Comparison of ENCODE assay signal across 8 mouse cellular contexts in the genomic region with DNA sequence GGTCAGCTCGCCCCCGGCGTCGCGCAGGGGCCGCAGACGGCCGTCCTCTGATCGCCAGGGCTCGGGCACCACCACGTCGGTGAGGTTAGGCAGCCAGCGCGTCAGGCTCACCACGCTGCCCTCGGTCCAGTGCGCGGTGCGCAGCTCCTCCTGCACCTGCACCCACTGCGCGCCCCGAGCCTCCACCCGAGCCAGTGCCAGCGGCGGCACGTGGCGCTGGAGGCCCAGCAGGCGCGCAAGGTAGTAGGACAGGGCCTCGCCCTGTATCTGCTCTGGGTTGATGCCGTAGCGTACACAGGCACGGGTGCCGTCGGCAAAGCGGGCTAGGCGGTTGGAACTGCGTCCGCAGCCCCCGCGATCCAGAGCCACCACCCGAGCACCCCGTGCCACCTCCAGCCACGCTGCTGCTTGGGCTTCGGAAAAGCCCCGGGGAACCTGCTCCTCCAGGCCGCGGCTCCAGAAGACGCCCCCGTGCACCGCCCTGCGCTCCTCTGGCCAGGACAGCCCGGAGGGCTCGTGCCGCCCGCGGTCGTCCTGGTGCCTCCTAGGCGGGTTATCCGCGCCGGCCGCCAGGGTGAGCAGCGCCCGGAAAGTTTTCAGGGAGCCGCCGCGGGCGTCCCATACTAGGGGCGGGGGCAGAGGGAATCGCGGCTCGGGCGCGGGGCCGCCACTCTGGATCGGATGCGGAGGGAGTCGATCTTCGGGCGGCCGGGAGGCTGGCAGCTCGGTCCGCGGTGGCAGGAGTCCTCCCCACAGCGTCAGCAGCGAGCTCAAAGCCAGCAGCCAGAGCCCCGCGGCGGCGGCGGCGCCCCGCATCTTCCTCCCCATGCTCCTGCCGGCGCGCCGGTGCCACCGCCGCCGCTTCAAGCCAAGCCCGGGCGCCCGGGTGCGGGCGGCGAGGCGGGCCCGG. TPM values are rescaled to one million over a fixed set of nuclear protein-coding genes. Genes with fewer than 3 reads are reported as not detected.
DNase-seq lines count a peak whose midpoint lies in the region; ATAC-seq and TF ChIP-seq lines count a peak whose summit lies in the region.

No protein-coding gene starts in this region.

- in situ Hi-C loops in ES-E14 (cut with MboI; ENCODE audit: low sequenced_read_pairs in 2 of 2, unreplicated experiment in 2 of 2): loop anchor here (10.0 to 25.0 kb wide), 3 partner anchors 539 to 739 kb away; no protein-coding TSS in a partner anchor

- under 1% methylated on average over 95 of the region's 109 CpGs for WGBS in forebrain, embryonic 14.5 days
- WGBS in lung, embryonic 16.5 days: under 1% methylated on average over 88 of the region's 109 CpGs

- H3K4me2 ChIP-seq in forebrain, embryonic 14.5 days (ENCODE audit: low read length): peak overlapping the region; percentile 78
- H3K4me2 ChIP-seq in lung, embryonic 16.5 days (ENCODE audit: low read depth, low read length): peak overlapping the region; percentile 99

- H3K9ac ChIP-seq in ES-E14 (ENCODE audit: insufficient read depth, low read depth, low read length, poor library complexity, severe bottlenecking): peak overlapping the region; percentile 92
- H3K9ac ChIP-seq in forebrain, embryonic 14.5 days (ENCODE audit: low read length): peak overlapping the region; percentile 95
- peak overlapping the region; percentile 72 for H3K9ac ChIP-seq in lung, embryonic 16.5 days (ENCODE audit: low read length)

- peak; percentile 63 for TF ChIP-seq CTCF in layer of hippocampus, adult 2 months (conservative IDR thresholded peaks at IDR 0.05)

- ATAC-seq in cerebellum, adult (ENCODE audit: insufficient number of reproducible peaks, low FRiP score, low TSS enrichment): peak; percentile 38
- ATAC-seq in forebrain, embryonic 14.5 days: peak; percentile 62
- peak; percentile 53 for ATAC-seq in lung, embryonic 16.5 days (ENCODE audit: low read depth)

- intact Hi-C loops in heart, postnatal 14 days (cut with DNase I): loop anchor here (5.0 to 10.0 kb wide), 5 partner anchors 49 to 756 kb away; a partner anchor contains a TSS

- DNase-seq in ES-E14 (ENCODE audit: low read depth, low spot score): peak; percentile 38
- peak; percentile 54 for DNase-seq in forebrain, embryonic 14.5 days (ENCODE audit: low spot score)
- DNase-seq in heart, postnatal 14 days: peak; percentile 36 to 43
- peak; percentile 25 to 34 for DNase-seq in layer of hippocampus, adult 2 months (ENCODE audit: low spot score in 2 of 2)
- peak; percentile 31 to 50 for DNase-seq in right cerebral cortex, adult 2 months (ENCODE audit: low spot score in 2 of 2)
- DNase-seq in urinary bladder, postnatal 14 days (ENCODE audit: low spot score): peak; percentile 45

- peak overlapping the region; percentile 79 to 91 for H3K4me3 ChIP-seq in ES-E14 (ENCODE audit: insufficient read depth in 1 of 2, low read depth in 1 of 2, low read length in 2 of 2, poor library complexity in 1 of 2, severe bottlenecking in 1 of 2)
- peak overlapping the region; percentile 86 for H3K4me3 ChIP-seq in forebrain, embryonic 14.5 days (ENCODE audit: low read depth, low read length)
- H3K4me3 ChIP-seq in layer of hippocampus, adult 2 months: peak overlapping the region; percentile 87
- H3K4me3 ChIP-seq in lung, embryonic 16.5 days (ENCODE audit: low read length): peak overlapping the region; percentile 69

- no peaks in the 10 kb centered on the region for H3K9me3 ChIP-seq in ES-E14 (ENCODE audit: control insufficient read depth, insufficient read depth, low read depth, low read length)
- no peaks in the 10 kb centered on the region for H3K9me3 ChIP-seq in forebrain, embryonic 14.5 days (replicated peaks; ENCODE audit: control insufficient read depth, low read length)
- no peaks in the 10 kb centered on the region for H3K9me3 ChIP-seq in lung, embryonic 16.5 days (ENCODE audit: control insufficient read depth, low read length)

- H3K36me3 ChIP-seq in ES-E14 (ENCODE audit: control insufficient read depth, insufficient read depth, low read length, poor library complexity, severe bottlenecking): no peaks in the 10 kb centered on the region
- no peaks in the 10 kb centered on the region for H3K36me3 ChIP-seq in forebrain, embryonic 14.5 days (ENCODE audit: control insufficient read depth, insufficient read depth, low read length)
- H3K36me3 ChIP-seq in lung, embryonic 16.5 days (ENCODE audit: control insufficient read depth, insufficient read depth, low read length): no peaks in the 10 kb centered on the region

- H3K27me3 ChIP-seq in forebrain, embryonic 14.5 days (replicated peaks; ENCODE audit: control insufficient read depth, insufficient read depth, low read length): no peaks in the 10 kb centered on the region
- H3K27me3 ChIP-seq in lung, embryonic 16.5 days (ENCODE audit: control insufficient read depth, insufficient read depth, low read depth, low read length): no peaks in the 10 kb centered on the region; the same call in 1 of the 2 replicates

- no peak overlapping the region; the same call in 1 of the 2 replicates for H3K27ac ChIP-seq in ES-E14 (ENCODE audit: insufficient read depth, low read depth, low read length, poor library complexity, severe bottlenecking)
- peak overlapping the region; percentile 96 for H3K27ac ChIP-seq in forebrain, embryonic 14.5 days (ENCODE audit: low read depth, low read length)
- H3K27ac ChIP-seq in layer of hippocampus, adult 2 months: peak overlapping the region; percentile 94
- peak overlapping the region; percentile 45; the same call in 1 of the 2 replicates for H3K27ac ChIP-seq in lung, embryonic 16.5 days (ENCODE audit: low read length)

- peaks cover 0 to 3% of the 10 kb centered on the region in 2 experiments; a peak in 3 of 4 replicates for H3K4me1 ChIP-seq in ES-E14 (ENCODE audit: control insufficient read depth in 2 of 2, insufficient read depth in 2 of 2, low read length in 2 of 2, poor library complexity in 1 of 2)
- peaks cover 16% of the 10 kb centered on the region for H3K4me1 ChIP-seq in forebrain, embryonic 14.5 days (ENCODE audit: control insufficient read depth, insufficient read depth, low read length)
- H3K4me1 ChIP-seq in lung, embryonic 16.5 days (replicated peaks; ENCODE audit: control insufficient read depth, insufficient read depth, low read length): peaks cover 12% of the 10 kb centered on the region

TF ChIP-seq in ES-E14, 5 proteins besides CTCF, POLR2A, EP300 and RAD21:
- TF ChIP-seq ZC3H11A (IDR thresholded peaks at IDR 0.05; ENCODE audit: borderline replicate concordance, low read depth, low read length) (no peak), HCFC1 (IDR thresholded peaks at IDR 0.05; ENCODE audit: borderline replicate concordance, insufficient read depth, low read length) (no peak), CHD2 (IDR thresholded peaks at IDR 0.05; ENCODE audit: low read depth, low read length) (no peak), ZNF384 (IDR thresholded peaks at IDR 0.05; ENCODE audit: low read depth, low read length) (no peak), MAFK (IDR thresholded peaks at IDR 0.05; ENCODE audit: insufficient read depth, low read depth, low read length) (no peak)

RNA-seq across cellular contexts. Expression of a gene that starts 1.3 kb away (rescaled TPM):
- total RNA-seq in ES-E14 (2012; rRNA removed): 17.3 and 25.9 TPM in 2 replicates
- 21.7 and 25.0 TPM in 2 replicates for polyA plus RNA-seq in forebrain, embryonic 14.5 days (2014; fragmentation: Nextera tagmentation; extraction: Ambion mirVana)
- total RNA-seq in heart, postnatal 14 days (2021): 1 to 10 TPM in 1 of 2 experiments, under 1 TPM in 1; 0.98 to 1.1 TPM
- total RNA-seq in layer of hippocampus, adult 2 months (2021): 10 to 100 TPM; 52.9 to 53.6 TPM
- 2.7 TPM in 2 replicates for polyA plus RNA-seq in lung, embryonic 16.5 days (2015; fragmentation: Nextera tagmentation; extraction: Ambion mirVana)

RNA-seq across cellular contexts. Expression of a gene that starts 43.4 kb away (rescaled TPM):
- 26.1 and 32.0 TPM in 2 replicates for total RNA-seq in ES-E14 (2012; rRNA removed)
- polyA plus RNA-seq in forebrain, embryonic 14.5 days (2014; fragmentation: Nextera tagmentation; extraction: Ambion mirVana): 29.8 and 34.6 TPM in 2 replicates
- total RNA-seq in heart, postnatal 14 days (2021): 10 to 100 TPM; 30.0 to 31.3 TPM
- 100 to 1,000 TPM; 169 to 171 TPM for total RNA-seq in layer of hippocampus, adult 2 months (2021)
- 16.2 and 16.6 TPM in 2 replicates for polyA plus RNA-seq in lung, embryonic 16.5 days (2015; fragmentation: Nextera tagmentation; extraction: Ambion mirVana)
